Mouse (Mus musculus): ENCODE data around the gene Samd10.
A peak's percentile ranks its signal among the peaks of the same experiment; 100 is the strongest.

Gene Samd10

DNA sequence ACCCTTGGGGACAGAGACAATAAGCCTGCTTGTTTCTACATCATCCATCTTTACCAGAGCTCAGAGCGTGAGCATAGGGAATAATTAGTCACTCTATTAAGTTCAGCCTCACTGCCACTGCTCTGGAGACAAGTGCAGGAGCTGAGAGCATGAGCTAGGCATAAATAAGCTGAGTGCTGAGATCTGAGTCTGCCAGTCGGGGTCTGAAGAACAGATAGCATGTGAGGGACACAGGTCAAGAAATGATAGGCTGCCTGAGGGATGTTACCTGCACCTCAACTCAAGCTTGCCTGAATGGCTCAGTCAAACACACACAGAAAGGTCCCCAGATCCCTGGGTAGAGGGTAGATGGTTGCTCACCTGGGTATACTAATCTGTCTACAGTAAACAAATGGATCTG is 21.9 kb downstream of the Samd10 start:
- no peak for DNase-seq (ENCODE audit: low read depth)

DNA sequence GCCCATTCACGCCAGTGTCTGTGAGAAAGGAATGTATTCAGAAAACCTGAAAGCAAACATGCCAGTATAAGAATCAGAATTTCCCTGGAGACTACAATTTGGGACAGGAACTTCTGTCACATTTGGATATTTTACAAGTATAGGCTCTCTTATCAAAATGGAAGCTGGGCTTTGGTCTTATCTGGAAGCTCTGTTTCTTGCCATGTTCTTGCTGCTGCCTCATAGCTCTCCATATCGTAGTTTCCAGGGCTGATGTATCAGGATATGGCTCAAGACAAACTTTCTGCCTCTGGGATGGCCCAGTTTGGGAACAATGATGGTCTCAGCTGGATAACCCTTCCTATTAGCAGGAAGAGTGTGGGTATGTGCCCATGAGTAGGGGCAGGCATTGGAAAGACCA is 22.4 kb downstream of the Samd10 start:
- no peak for DNase-seq (ENCODE audit: low read depth)

- DNase-seq (ENCODE audit: low read depth), result no peak
Measured at GRCm38 (mm10) chr2:181574921-181575545, 24.0 kb downstream of the Samd10 start.

GRCm38 (mm10) chr2:181573961-181574360 is 25.1 kb downstream of the Samd10 start:
- no peak for DNase-seq (ENCODE audit: low read depth)

GRCm38 (mm10) chr2:181572921-181573920 is 25.8 kb downstream of the Samd10 start:
- no peak for DNase-seq (ENCODE audit: low read depth)

DNA sequence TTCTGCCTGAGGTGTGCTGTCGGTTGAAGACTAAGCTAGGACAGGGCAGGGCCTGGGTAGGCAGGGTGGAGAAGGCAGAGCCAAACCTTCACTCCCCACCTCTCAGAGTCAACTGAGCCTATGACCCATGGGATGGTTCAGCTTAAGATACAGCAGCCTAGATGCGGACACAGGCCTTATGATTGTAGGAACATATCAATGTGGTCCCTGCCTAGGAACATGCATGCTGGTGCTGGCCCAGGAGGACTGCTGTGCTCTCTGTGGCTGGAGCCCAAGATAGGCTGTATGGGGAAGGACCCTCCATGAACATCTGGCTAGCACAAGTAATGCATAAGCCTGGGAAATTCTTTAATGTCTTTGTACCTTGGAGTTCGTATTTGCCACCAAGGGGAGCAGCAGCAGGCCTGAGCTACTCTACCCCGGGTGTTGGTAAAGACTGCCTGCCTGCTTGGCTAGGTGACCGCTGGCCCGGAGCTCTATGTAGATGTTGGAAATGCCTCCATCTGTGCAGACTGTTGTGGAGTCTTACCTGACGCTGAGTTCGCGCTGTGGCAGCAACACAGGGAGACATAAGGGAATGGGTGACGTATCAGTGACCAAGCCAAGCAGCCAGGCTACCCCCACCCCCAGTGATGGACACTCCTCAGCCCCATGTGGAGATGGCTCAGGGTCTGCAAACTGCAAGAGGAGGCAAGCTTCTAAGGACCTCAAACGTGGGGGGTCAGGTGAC is 26.9 kb downstream of the Samd10 start:
- DNase-seq (ENCODE audit: low read depth), result no peak

DNA sequence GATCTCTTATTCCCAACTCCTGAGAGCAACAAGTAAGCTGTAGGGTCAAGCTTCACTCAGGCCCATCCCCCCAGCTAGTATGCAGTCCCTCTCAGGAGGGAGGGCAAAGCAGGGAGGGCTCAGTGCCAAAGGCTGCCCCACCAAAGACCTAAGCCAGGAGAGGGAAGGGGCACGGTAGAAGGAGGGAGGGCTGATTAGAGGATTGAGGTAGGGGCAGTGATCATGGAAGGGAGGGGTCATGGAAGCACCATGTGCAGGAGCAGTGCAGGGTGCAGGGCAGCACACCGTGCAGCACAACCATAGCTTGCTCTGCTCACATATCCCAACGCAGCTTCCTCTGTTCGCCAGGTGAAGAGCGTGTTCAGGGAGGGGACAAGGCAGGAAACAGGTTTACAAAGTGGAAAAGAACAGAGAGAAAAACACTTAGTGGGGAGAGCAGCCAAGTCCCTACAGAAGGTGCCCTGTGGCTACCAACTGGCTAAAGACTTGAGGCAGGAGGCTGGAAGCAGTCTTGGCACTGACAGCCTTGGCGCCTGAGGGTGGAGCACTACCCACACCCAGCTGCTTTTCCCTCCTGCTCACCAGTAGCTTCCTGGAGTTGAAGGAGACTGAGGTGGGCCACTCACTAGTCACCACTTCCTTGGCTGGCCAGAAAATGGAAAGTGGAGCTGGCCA is 28.0 kb downstream of the Samd10 start:
- peak; percentile 15 for DNase-seq (ENCODE audit: low read depth)

- no peak for DNase-seq (ENCODE audit: low read depth)
Measured at GRCm38 (mm10) chr2:181570375-181570774, 28.6 kb downstream of the Samd10 start.

DNA sequence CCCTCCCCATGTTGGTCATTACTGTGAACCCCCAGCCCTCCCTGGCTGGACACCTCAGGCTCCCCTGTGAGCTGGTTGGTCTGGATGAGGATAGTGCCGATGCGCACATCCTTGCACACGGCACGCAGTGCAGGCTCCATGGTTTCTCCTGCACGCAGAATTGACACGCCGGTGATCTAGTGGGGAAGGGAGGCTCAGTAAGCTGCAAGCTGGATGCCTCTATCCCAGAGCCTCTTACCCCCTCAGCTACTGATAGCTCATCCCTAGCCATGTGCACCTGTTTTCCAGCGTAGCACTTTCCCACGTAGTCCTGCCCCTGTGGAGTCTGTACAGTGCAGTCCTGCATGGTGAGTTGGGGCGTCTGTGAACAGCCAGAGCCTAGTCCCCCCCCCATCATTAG is 29.2 kb downstream of the Samd10 start:
- no peak for DNase-seq (ENCODE audit: low read depth)

DNA sequence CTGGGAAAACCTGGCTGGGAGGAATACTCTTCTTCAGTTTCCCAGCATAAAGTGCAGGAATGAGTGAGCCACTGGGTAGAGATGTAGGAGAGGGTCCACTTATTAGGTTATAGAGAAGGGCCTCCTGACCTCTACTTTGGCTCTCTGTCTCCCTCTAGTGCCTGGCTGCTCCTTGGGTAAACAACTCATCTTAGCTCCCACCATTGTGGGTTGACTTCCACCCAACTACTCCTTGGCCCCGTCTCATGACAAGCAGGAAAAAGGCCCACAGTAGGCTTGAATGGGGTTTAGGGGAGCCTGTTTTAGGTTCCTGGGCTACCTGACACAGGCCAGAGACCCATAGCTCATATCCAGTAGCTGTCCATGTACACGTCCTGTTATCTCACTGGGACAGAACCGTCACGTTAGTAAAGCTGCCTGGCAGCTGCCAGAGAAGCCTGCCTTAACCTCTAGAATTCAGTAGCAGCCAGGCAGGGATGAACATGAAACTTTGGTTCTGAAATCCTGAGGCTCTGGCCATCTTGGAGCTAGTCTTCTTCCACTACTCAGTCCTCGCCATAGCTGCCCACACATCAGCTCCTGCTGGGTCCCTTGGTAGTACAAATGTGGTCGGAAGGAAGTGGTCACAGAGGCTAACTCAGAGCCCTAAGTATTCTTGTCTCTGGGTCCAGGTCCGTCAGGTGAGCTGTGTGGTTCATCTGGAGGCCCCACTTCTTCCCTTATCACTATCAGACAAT is 30.6 kb downstream of the Samd10 start:
- DNase-seq (ENCODE audit: low read depth), result peak; percentile 24

- DNase-seq (ENCODE audit: low read depth), result no peak
Measured at GRCm38 (mm10) chr2:181567338-181567737, 31.7 kb downstream of the Samd10 start.

DNA sequence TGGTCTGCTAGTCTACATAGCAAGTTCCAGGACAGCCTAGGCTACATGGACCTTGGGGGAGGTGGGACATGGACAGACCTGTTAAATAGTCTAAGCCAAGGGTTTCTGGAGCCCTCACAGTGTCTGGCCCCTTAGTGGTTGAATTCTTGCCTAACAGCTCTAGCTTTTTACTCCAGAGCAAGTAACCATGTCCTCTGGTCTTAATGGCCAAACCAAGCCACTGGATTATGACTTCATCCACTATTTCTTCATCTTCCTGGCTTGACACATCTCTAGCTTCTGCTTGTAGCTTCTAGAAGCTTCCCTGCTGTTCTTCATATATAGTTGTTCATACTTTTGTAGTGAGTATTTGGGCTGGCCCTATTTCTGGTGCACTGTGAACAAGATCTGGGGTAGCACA is 45.2 kb downstream of the Samd10 start:
- DNase-seq (ENCODE audit: low read depth), result no peak

- no peak for DNase-seq (ENCODE audit: low read depth)
Measured at GRCm38 (mm10) chr2:181550233-181550632, 48.8 kb downstream of the Samd10 start.

GRCm38 (mm10) chr2:181548682-181549081 is 50.3 kb downstream of the Samd10 start:
- DNase-seq (ENCODE audit: low read depth), result no peak

DNA sequence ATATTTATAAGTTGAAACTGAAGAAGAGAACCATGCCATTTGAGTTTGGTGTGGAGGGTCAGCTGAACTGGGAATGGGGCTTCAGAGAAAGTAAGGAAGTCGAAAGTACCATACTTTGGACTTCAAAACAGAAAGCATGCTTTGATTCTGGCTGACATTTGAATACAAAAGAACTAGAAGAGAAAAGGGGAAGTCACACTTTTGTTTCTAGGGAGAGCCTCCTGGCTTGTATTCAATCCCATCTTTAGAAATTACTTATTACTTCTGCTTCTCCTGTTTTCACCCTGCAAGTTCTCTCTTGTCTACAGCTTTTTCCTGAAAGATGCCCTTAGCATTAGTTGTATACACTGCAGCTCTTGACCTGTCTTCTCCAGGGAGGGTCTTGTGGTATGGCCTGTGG is 50.8 kb downstream of the Samd10 start:
- no peak for DNase-seq (ENCODE audit: low read depth)

GRCm38 (mm10) chr2:181546142-181546541 is 52.9 kb downstream of the Samd10 start:
- no peak for DNase-seq (ENCODE audit: low read depth)

Data from fibroblast of lung, adult 2 months (primary cell).